Mouse (Mus musculus): ENCODE results near the gene Mrps17. TPM values are rescaled to one million over a fixed set of nuclear protein-coding genes. Genes with fewer than 3 reads are reported as not detected.

Gene Mrps17
- polyA plus RNA-seq, 1 experiment from 2014 or later, result 171 TPM

DNA sequence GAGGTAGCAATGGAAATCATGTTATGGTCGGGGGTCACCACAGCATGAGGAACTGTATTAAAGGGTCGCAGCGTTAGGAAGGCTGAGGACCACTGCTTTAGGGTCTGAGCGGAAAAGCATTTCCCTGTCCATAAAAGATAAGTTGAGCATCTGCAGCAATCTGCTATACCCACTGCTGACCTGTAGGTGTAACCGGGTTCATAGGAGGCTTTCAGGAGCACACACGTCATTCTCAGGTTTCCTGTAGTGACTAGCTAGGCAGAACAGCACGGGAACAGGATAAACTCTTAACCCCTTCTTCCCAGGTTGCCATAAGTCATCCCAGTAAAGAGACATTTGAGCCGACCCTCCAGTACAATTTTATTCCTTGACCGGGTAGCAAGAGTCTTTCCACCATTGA lies 1.7 kb downstream of the Mrps17 start:
- Histone ChIP-seq H3K4me1 (peaks cover 9% of the 10 kb centered on the region), H3K9ac (replicated peaks) (no peak overlapping the region), H3K4me3 (no peak overlapping the region), H3K36me3 (peaks cover 32% of the 10 kb centered on the region), H3K4me2 (replicated peaks) (no peak overlapping the region), H3K27me3 (no peaks in the 10 kb centered on the region), H3K9me3 (no peaks in the 10 kb centered on the region), H3K27ac (replicated peaks) (no peak overlapping the region)
- no peak for ATAC-seq (ENCODE audit: low FRiP score, low read depth)
- WGBS, result 86% methylated on average over 9 of the region's 9 CpGs

- 88% methylated on average over 3 of the region's 3 CpGs for WGBS
- H3K4me3 ChIP-seq, result no peak overlapping the region
- no peaks in the 10 kb centered on the region for H3K9me3 ChIP-seq
- H3K36me3 ChIP-seq, result peaks cover 32% of the 10 kb centered on the region
- no peak for ATAC-seq (ENCODE audit: low FRiP score, low read depth)
- H3K4me1 ChIP-seq, result peaks cover 6% of the 10 kb centered on the region
- H3K27me3 ChIP-seq, result 0 out of 2 replicates have a peak, but pooled peaks cover 2% of the 10 kb centered on the region
- H3K4me2 ChIP-seq (replicated peaks), result no peak overlapping the region
- no peak overlapping the region for H3K9ac ChIP-seq (replicated peaks)
- no peak overlapping the region for H3K27ac ChIP-seq (replicated peaks)
Observed at GRCm38 (mm10) chr5:129720176-129720575, 4.9 kb downstream of the Mrps17 start.

- Histone ChIP-seq H3K4me1 (peaks cover 26% of the 10 kb centered on the region), H3K27me3 (0 out of 2 replicates have a peak, but pooled peaks cover 2% of the 10 kb centered on the region), H3K36me3 (peaks cover 10% of the 10 kb centered on the region), H3K4me3 (peak overlapping the region; percentile 92; the same call in 1 of the 2 replicates), H3K9ac (replicated peaks) (no peak overlapping the region), H3K4me2 (replicated peaks) (peak overlapping the region; percentile 56; the same call in 1 of the 2 replicates), H3K9me3 (no peaks in the 10 kb centered on the region), H3K27ac (replicated peaks) (no peak overlapping the region)
- no peak for ATAC-seq (ENCODE audit: low FRiP score, low read depth)
- WGBS, result 59% methylated on average over 4 of the region's 4 CpGs
Observed at GRCm38 (mm10) chr5:129724268-129724667, 9.0 kb downstream of the Mrps17 start.

- peak within 1 kb of the TSS; percentile 92 for H3K4me3 ChIP-seq
- H3K9ac ChIP-seq (replicated peaks), result peak within 1 kb of the TSS; percentile 93
- H3K9me3 ChIP-seq, result no peaks in the 10 kb centered on the region
- H3K27me3 ChIP-seq, result 0 out of 2 replicates have a peak, but pooled peaks cover 2% of the 10 kb centered on the region
- H3K4me1 ChIP-seq, result peaks cover 27% of the 10 kb centered on the region
- ATAC-seq (ENCODE audit: low FRiP score, low read depth), result peak; percentile 96
- under 1% methylated on average over 89 of the region's 93 CpGs for WGBS
- H3K4me2 ChIP-seq (replicated peaks), result peak within 1 kb of the TSS; percentile 56
- H3K36me3 ChIP-seq, result peaks cover 1% of the 10 kb centered on the region; the same call in 1 of the 2 replicates
- H3K27ac ChIP-seq (replicated peaks), result peak within 1 kb of the TSS; percentile 89
Observed at GRCm38 (mm10) chr5:129724834-129725773, 9.8 kb downstream of the Mrps17 start, which contains the start of gene Nipsnap2. Nipsnap2 (plus strand) TSS chr5:129725063.

DNA sequence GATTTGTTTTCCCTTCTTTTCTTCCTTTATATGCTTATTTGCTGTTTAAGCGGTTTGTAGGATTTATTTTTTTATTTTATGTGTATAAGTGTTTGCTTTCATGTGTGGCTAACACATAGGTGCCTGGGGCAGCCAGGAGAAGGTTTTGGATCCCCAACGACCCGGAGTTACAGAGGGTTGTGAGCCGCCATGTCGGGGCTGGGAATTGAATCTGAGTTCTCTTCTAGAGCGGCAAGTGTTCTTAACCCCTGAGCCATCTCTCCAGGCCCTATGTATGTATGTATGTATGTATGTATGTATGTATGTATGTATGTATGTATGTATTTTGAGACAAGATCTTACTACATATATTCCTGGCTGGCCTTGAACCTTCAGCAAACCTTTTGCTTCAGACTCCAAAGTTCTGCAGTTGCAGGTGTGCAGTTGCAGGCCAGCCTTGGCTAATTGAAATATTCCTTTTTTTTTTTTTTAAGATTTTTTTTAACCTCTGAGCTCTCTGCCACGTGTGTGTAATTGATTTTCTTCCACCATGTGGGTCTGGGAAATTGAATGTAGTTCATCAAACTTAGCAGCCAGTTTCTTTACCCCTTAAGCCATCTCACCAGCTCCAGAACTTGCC lies 10.6 kb downstream of the Mrps17 start:
- 19% methylated on average over 7 of the region's 7 CpGs for WGBS
- H3K9me3 ChIP-seq, result no peaks in the 10 kb centered on the region
- H3K27me3 ChIP-seq, result 0 out of 2 replicates have a peak, but pooled peaks cover 2% of the 10 kb centered on the region
- peak overlapping the region; percentile 56 for H3K4me2 ChIP-seq (replicated peaks)
- peak overlapping the region; percentile 93 for H3K9ac ChIP-seq (replicated peaks)
- H3K4me1 ChIP-seq, result peaks cover 27% of the 10 kb centered on the region
- H3K4me3 ChIP-seq, result peak overlapping the region; percentile 92
- H3K36me3 ChIP-seq, result no peaks in the 10 kb centered on the region
- H3K27ac ChIP-seq (replicated peaks), result no peak overlapping the region; the same call in 1 of the 2 replicates
- ATAC-seq (ENCODE audit: low FRiP score, low read depth), result no peak

DNA sequence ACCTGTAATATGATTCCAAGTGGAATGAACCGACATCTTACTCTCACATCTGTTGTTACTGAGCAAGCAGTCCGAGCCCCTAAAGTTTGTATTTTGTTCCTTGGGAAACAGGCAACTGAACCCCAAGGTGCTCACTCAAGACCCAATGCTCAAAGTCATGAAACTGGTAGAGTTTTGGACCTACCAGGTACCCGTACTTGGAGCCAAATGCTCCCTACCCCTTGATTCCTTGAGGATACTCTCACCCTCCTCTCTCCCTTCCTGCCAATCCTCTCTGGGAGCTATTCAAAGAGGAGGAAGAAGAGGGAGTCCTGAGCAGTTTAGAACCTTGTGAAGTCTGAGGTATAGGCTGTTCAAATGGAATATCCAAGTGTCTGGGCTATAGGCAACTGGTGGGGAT lies 11.5 kb downstream of the Mrps17 start:
- no peak for ATAC-seq (ENCODE audit: low FRiP score, low read depth)
- H3K4me3 ChIP-seq, result no peak overlapping the region
- no peaks in the 10 kb centered on the region for H3K9me3 ChIP-seq
- H3K4me2 ChIP-seq (replicated peaks), result peak overlapping the region; percentile 56; the same call in 1 of the 2 replicates
- H3K36me3 ChIP-seq, result no peaks in the 10 kb centered on the region
- 85% methylated on average over 3 of the region's 3 CpGs for WGBS
- 0 out of 2 replicates have a peak, but pooled peaks cover 2% of the 10 kb centered on the region for H3K27me3 ChIP-seq
- no peak overlapping the region for H3K27ac ChIP-seq (replicated peaks)
- no peak overlapping the region for H3K9ac ChIP-seq (replicated peaks)
- H3K4me1 ChIP-seq, result peaks cover 27% of the 10 kb centered on the region

- peaks cover 27% of the 10 kb centered on the region for H3K4me1 ChIP-seq
- WGBS, result 61% methylated on average over 11 of the region's 11 CpGs
- no peak for ATAC-seq (ENCODE audit: low FRiP score, low read depth)
Observed at GRCm38 (mm10) chr5:129729286-129729685, 14.0 kb downstream of the Mrps17 start.

GRCm38 (mm10) chr5:129730344-129730743 lies 15.0 kb downstream of the Mrps17 start:
- no peaks in the 10 kb centered on the region for H3K36me3 ChIP-seq
- 88% methylated on average over 11 of the region's 11 CpGs for WGBS
- no peak overlapping the region for H3K4me3 ChIP-seq
- H3K27me3 ChIP-seq, result no peaks in the 10 kb centered on the region
- ATAC-seq (ENCODE audit: low FRiP score, low read depth), result no peak
- no peak overlapping the region for H3K4me2 ChIP-seq (replicated peaks)
- H3K9me3 ChIP-seq, result no peaks in the 10 kb centered on the region
- no peak overlapping the region for H3K27ac ChIP-seq (replicated peaks)
- peaks cover 27% of the 10 kb centered on the region for H3K4me1 ChIP-seq
- H3K9ac ChIP-seq (replicated peaks), result no peak overlapping the region

More at GRCm38 (mm10) chr5:129729286-129729685, 14.0 kb downstream of the Mrps17 start:
- H3K36me3 ChIP-seq, result no peaks in the 10 kb centered on the region
- no peak overlapping the region for H3K4me3 ChIP-seq
- H3K9ac ChIP-seq (replicated peaks), result no peak overlapping the region
- no peaks in the 10 kb centered on the region for H3K9me3 ChIP-seq
- H3K27me3 ChIP-seq, result no peaks in the 10 kb centered on the region
- no peak overlapping the region for H3K4me2 ChIP-seq (replicated peaks)
- no peak overlapping the region for H3K27ac ChIP-seq (replicated peaks)

DNA sequence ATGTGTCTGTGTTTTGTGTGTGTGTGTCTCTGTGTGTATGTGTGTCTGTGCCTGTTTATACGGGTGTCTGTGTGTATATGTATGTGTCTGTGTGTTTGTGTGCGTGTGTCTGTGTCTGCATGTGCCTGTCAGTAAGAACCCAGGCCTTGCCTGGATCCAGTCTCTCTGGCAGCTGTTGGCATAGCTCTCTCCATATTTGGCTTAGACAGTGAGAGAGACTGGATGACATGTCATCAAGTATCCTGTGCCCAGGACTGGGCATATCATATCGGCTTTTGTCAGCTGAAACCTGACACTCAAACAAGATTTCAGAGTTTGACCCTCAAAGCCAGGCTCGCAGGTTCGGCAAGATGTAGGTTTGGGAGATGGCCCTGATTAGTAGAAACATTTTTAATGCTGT lies 15.7 kb downstream of the Mrps17 start:
- H3K4me1 ChIP-seq, result peaks cover 24% of the 10 kb centered on the region
- no peak overlapping the region for H3K4me3 ChIP-seq
- 81% methylated on average over 5 of the region's 5 CpGs for WGBS
- no peaks in the 10 kb centered on the region for H3K36me3 ChIP-seq
- H3K27ac ChIP-seq (replicated peaks), result no peak overlapping the region
- no peak overlapping the region for H3K9ac ChIP-seq (replicated peaks)
- H3K4me2 ChIP-seq (replicated peaks), result no peak overlapping the region
- no peaks in the 10 kb centered on the region for H3K27me3 ChIP-seq
- ATAC-seq (ENCODE audit: low FRiP score, low read depth), result no peak
- no peaks in the 10 kb centered on the region for H3K9me3 ChIP-seq

DNA sequence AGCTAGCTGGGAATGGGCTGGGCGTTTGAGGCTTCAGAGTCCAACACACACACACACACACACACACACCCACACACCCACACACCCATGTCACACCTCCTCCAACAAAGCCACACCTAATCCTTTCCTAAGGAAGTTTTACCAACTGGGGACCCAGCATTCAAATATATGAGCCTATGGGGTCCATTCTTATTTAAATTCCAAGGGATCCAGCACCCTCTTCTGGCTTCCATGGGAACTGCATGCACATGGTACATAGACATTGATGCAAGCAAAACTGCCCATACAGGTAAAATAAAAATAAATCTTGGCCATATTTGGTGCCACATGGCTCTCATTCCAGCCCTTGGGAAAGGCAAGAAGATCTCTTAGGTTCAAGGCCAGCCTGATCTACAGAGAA lies 25.7 kb downstream of the Mrps17 start:
- Histone ChIP-seq H3K4me3 (no peak overlapping the region), H3K27me3 (no peaks in the 10 kb centered on the region), H3K4me2 (replicated peaks) (no peak overlapping the region), H3K9ac (replicated peaks) (no peak overlapping the region), H3K4me1 (no peaks in the 10 kb centered on the region), H3K9me3 (no peaks in the 10 kb centered on the region), H3K36me3 (peaks cover 31% of the 10 kb centered on the region), H3K27ac (replicated peaks) (no peak overlapping the region)
- ATAC-seq (ENCODE audit: low FRiP score, low read depth), result no peak
- WGBS, result 94% methylated on average over 1 of the region's 1 CpGs

- Histone ChIP-seq H3K4me3 (no peak overlapping the region), H3K27me3 (no peaks in the 10 kb centered on the region), H3K4me2 (replicated peaks) (no peak overlapping the region), H3K4me1 (no peaks in the 10 kb centered on the region), H3K9ac (replicated peaks) (no peak overlapping the region), H3K36me3 (peaks cover 46% of the 10 kb centered on the region), H3K27ac (replicated peaks) (no peak overlapping the region), H3K9me3 (no peaks in the 10 kb centered on the region)
- WGBS, result 90% methylated on average over 7 of the region's 7 CpGs
- ATAC-seq (ENCODE audit: low FRiP score, low read depth), result no peak
Observed at GRCm38 (mm10) chr5:129742903-129743488, 27.7 kb downstream of the Mrps17 start.

Measured in midbrain, embryonic 12.5 days (tissue).